Mouse (Mus musculus) midbrain, postnatal 0 days (tissue): Measurements from ENCODE around the gene Gm47995. TPM values are rescaled to one million over a fixed set of nuclear protein-coding genes. Genes with fewer than 3 reads are reported as not detected.
"Not testable (repeated sequence)": the region's sequence is repeated elsewhere in the genome, so short reads cannot be mapped to it uniquely, and the experiment has no call there.

Source experiments
- ATAC-seq: fragments of 200-750 bp; cut with Nextera tagmentation; 2 replicates; pipeline ENCODE4 v1.8.0; 2017; ENCODE audit warnings: moderate number of reproducible peaks, mild to moderate bottlenecking, moderate TSS enrichment, moderate library complexity; ENCODE audit not compliant: low FRiP score
- DNase-seq: peaks from one replicate; pipeline ENCODE4 v3.0.0-alpha.2; 2015; ENCODE audit warnings: low spot score
- H3K27ac ChIP-seq: fragments of 300-500 bp; sonication (generic); 2 replicates; pipeline ENCODE4 v1.5.1; 2014; ENCODE audit warnings: low read depth, mild to moderate bottlenecking, low read length, mixed read lengths
- H3K27me3 ChIP-seq: fragments of 300-500 bp; sonication (generic); 2 replicates; pipeline ENCODE4 v1.6.1; 2014; ENCODE audit warnings: low read length, control low read depth, mixed read lengths; ENCODE audit not compliant: insufficient read depth
- H3K36me3 ChIP-seq: fragments of 300-500 bp; sonication (generic); 2 replicates; pipeline ENCODE4 v1.6.1; 2014; ENCODE audit warnings: low read length, control low read depth, mixed read lengths; ENCODE audit not compliant: insufficient read depth
- H3K4me1 ChIP-seq: fragments of 300-500 bp; sonication (generic); 2 replicates; pipeline ENCODE4 v1.6.1; 2014; ENCODE audit warnings: mild to moderate bottlenecking, control low read depth, antibody characterized with exemption, low read length, mixed read lengths; ENCODE audit not compliant: insufficient read depth
- H3K4me2 ChIP-seq: fragments of 300-500 bp; sonication (generic); 2 replicates; pipeline ENCODE4 v1.6.1; 2014; ENCODE audit warnings: low read depth, mild to moderate bottlenecking, low read length, mixed read lengths; ENCODE audit not compliant: poor library complexity, severe bottlenecking
- H3K4me3 ChIP-seq: fragments of 300-500 bp; sonication (generic); 2 replicates; pipeline ENCODE4 v1.5.1; 2014; ENCODE audit warnings: low read depth, mild to moderate bottlenecking, low read length, moderate library complexity
- H3K9ac ChIP-seq: fragments of 300-500 bp; sonication (generic); replicated peaks from 2 replicates; pipeline ENCODE4 v1.6.1; 2014; ENCODE audit warnings: mild to moderate bottlenecking, low read length, moderate library complexity, mixed read lengths; ENCODE audit not compliant: poor library complexity, severe bottlenecking
- H3K9me3 ChIP-seq: fragments of 300-500 bp; sonication (generic); 2 replicates; pipeline ENCODE4 v1.6.1; 2016; ENCODE audit warnings: low read length, control low read depth
- WGBS: fragments of 180-500 bp; shearing (Covaris S2); extraction: QIAGEN DNeasy Blood & Tissue Kit; methylation state at CpG from one replicate; pipeline ENCODE4 v1.1.7; 2014; 5-methylcytosine and 5-hydroxymethylcytosine counted together
- polyA plus RNA-seq: library from polyadenylated mRNA; unstranded; fragments of >200 nt; fragmentation: Nextera tagmentation; extraction: Ambion mirVana; gene quantifications from 2 replicates; pipeline ENCODE4 v1.2.1, GENCODE M21; 2015
- total RNA-seq: library from RNA; depleted of rRNA; stranded (reverse); fragments of >200 nt; gene quantifications from 2 replicates; pipeline ENCODE4 v1.2.3, GENCODE M21; 2014

The Gm47995 gene
- total and polyA plus RNA-seq, 2 experiments from 2014 or later, result not detected

- H3K9ac ChIP-seq, H3K36me3 ChIP-seq, H3K27me3 ChIP-seq, H3K4me3 ChIP-seq, ATAC-seq, H3K9me3 ChIP-seq, H3K4me2 ChIP-seq, DNase-seq, H3K4me1 ChIP-seq, H3K27ac ChIP-seq: not testable (repeated sequence)
Observed at GRCm38 (mm10) chr1:151200620-151201019, 2.4 kb downstream of the Gm47995 start.

- DNase-seq, H3K36me3 ChIP-seq, H3K4me3 ChIP-seq, H3K9me3 ChIP-seq, H3K4me2 ChIP-seq, H3K4me1 ChIP-seq, ATAC-seq, H3K27me3 ChIP-seq, H3K27ac ChIP-seq, H3K9ac ChIP-seq: not testable (repeated sequence)
- 82% methylated on average over 3 of the region's 5 CpGs for WGBS
Observed at GRCm38 (mm10) chr1:151202771-151203170, 4.5 kb downstream of the Gm47995 start.

GRCm38 (mm10) chr1:151203818-151204217, 5.6 kb downstream of the Gm47995 start, which contains the start of gene 3110040M04Rik:
3110040M04Rik (plus strand) TSS chr1:151204121.
- not testable (repeated sequence) for H3K4me2 ChIP-seq, DNase-seq, H3K27ac ChIP-seq, H3K4me1 ChIP-seq, H3K9ac ChIP-seq, H3K36me3 ChIP-seq, ATAC-seq, H3K27me3 ChIP-seq, H3K9me3 ChIP-seq, H3K4me3 ChIP-seq
- WGBS, result no CpG with 5 or more reads among the region's 6 CpGs

GRCm38 (mm10) chr1:151208493-151208892, 10.2 kb downstream of the Gm47995 start:
- not testable (repeated sequence) for H3K9ac ChIP-seq, H3K9me3 ChIP-seq, H3K27ac ChIP-seq, H3K27me3 ChIP-seq, H3K4me1 ChIP-seq, H3K4me2 ChIP-seq, DNase-seq, H3K36me3 ChIP-seq, H3K4me3 ChIP-seq
- peak; percentile 34; the same call in 1 of the 2 replicates for ATAC-seq
- 67% methylated on average over 3 of the region's 5 CpGs for WGBS

- ATAC-seq, H3K4me1 ChIP-seq, H3K9ac ChIP-seq, H3K27me3 ChIP-seq, H3K4me2 ChIP-seq, H3K9me3 ChIP-seq, H3K4me3 ChIP-seq, H3K36me3 ChIP-seq, H3K27ac ChIP-seq, DNase-seq: not testable (repeated sequence)
Observed at GRCm38 (mm10) chr1:151208944-151209343, 10.7 kb downstream of the Gm47995 start.

GRCm38 (mm10) chr1:151209824-151210355, 11.6 kb downstream of the Gm47995 start, which contains the start of gene Gm47996:
Gm47996 (plus strand) TSS chr1:151210131.
- not testable (repeated sequence) for H3K4me1 ChIP-seq, H3K4me3 ChIP-seq, DNase-seq, H3K27ac ChIP-seq, H3K36me3 ChIP-seq, H3K4me2 ChIP-seq, H3K9ac ChIP-seq, ATAC-seq, H3K27me3 ChIP-seq, H3K9me3 ChIP-seq
- WGBS, result 93% methylated on average over 4 of the region's 8 CpGs

GRCm38 (mm10) chr1:151211666-151212065, 13.4 kb downstream of the Gm47995 start:
- not testable (repeated sequence) for H3K27me3 ChIP-seq, ATAC-seq, H3K9me3 ChIP-seq, H3K27ac ChIP-seq, H3K36me3 ChIP-seq, H3K4me3 ChIP-seq, DNase-seq, H3K4me2 ChIP-seq, H3K9ac ChIP-seq, H3K4me1 ChIP-seq
- 88% methylated on average over 5 of the region's 5 CpGs for WGBS
